Mouse (Mus musculus) lung, adult 2 months (tissue): Measurements from ENCODE around the gene Slc38a10. TPM values are rescaled to one million over a fixed set of nuclear protein-coding genes. Genes with fewer than 3 reads are reported as not detected.

Experiments used
- DNase-seq: peaks from one replicate; pipeline ENCODE4 v3.0.0; 2022
- H3K4me1 ChIP-seq: fragments of 200-500 bp; 2 replicates; pipeline ENCODE4 v1.6.1; 2011; ENCODE audit warnings: low read length; ENCODE audit not compliant: control insufficient read depth, insufficient read depth
- H3K4me3 ChIP-seq: fragments of 200-500 bp; replicated peaks from 2 replicates; pipeline ENCODE3; 2011; ENCODE audit warnings: low read depth, mild to moderate bottlenecking, control low read depth, low read length; ENCODE audit errors: extremely low read depth
- CTCF ChIP-seq: fragments of 200-500 bp; IDR thresholded peaks from 2 replicates; pipeline ENCODE4 v1.5.1; 2011; ENCODE audit warnings: mild to moderate bottlenecking, low read length, control low read depth; ENCODE audit not compliant: insufficient read depth
- POLR2A ChIP-seq: fragments of 200-500 bp; IDR thresholded peaks from 2 replicates; pipeline ENCODE4 v1.6.1; 2011; ENCODE audit warnings: low read depth, mild to moderate bottlenecking, control low read depth, low read length, borderline replicate concordance; ENCODE audit errors: extremely low read depth
- WGBS: fragments of 180-500 bp; shearing (Covaris S2); methylation state at CpG from one replicate; pipeline ENCODE4 v1.1.7; 2018; 5-methylcytosine and 5-hydroxymethylcytosine counted together
- polyA plus RNA-seq: library from polyadenylated mRNA; depleted of rRNA; stranded (reverse); fragments of >200 nt; gene quantifications from 2 replicates; pipeline ENCODE4 v1.2.3, GENCODE M21; 2012

Gene Slc38a10
- polyA plus RNA-seq, 1 experiment: 170 TPM

DNA sequence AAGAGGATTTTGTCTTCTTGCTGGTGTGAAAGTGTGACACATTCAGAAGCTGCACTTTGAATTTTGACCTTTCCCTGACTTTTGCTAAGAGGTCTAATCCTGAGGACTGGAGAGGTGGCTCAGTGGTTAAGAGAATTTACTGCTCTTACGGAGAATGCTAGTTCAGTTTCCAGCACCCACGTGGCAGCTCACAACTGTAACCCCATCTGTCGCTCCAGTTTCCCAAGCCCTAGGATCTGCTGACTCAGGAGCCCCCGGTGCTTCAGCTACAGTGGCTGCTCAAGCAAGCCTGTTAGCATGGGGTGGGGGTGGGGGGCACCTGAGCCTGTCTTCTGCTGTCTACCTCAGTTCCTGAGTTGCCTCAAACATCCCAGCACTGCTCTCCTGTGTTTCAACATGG lies 28.2 kb upstream of the Slc38a10 start:
- 64% methylated on average over 4 of the region's 4 CpGs for WGBS
- Histone ChIP-seq H3K4me1 (peaks cover 3% of the 10 kb centered on the region; the same call in 1 of the 2 replicates), H3K4me3 (no peak overlapping the region)
- DNase-seq: no peak
- TF ChIP-seq CTCF (no peak), POLR2A (no peak)

DNA sequence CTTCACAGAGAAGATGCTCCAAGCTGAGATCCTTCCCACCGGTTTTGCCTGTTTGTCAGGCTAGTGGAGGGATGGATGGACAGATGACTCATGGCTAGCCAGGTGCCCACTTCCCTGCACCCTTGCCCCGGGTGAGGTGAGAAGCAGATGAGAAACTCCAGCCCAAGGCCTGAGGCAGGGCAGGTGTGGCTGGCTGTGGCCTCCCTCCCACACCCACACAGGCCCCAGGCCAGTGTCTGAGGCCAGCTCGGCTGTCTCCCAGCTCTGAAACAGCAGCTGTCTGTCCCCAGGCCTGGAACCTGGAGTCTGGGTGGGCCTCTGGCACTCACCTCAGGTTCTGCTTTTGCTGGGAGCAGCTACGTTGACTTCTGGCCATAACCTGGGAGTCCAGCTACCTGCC lies 24.8 kb upstream of the Slc38a10 start:
- TF ChIP-seq CTCF (no peak), POLR2A (no peak)
- no peak for DNase-seq
- Histone ChIP-seq H3K4me3 (no peak overlapping the region), H3K4me1 (no peaks in the 10 kb centered on the region)
- 78% methylated on average over 4 of the region's 4 CpGs for WGBS

DNA sequence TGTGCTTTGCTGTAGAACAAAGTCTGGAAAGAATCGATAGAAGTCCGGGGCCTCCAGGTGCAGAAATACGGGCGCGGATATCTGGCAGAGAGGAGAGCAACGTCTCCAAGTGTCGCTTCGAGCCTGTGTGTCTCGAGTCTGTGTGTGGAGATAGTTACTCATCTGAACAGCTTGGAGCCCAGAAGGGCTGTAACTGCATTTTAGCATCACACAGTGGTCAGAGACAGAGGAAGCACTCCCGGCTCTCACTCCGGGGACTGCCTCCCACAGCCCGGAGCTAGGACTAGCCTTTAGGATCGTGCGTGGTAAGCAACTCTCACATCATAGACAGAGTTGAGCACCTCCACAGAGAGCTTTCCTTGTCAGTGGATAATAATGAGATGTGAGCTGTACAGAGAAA lies 22.1 kb upstream of the Slc38a10 start:
- no peak overlapping the region for H3K4me3 ChIP-seq
- 78% methylated on average over 14 of the region's 14 CpGs for WGBS
- TF ChIP-seq POLR2A: no peak
- TF ChIP-seq CTCF: no peak
- DNase-seq: no peak
- peaks cover 2% of the 10 kb centered on the region; the same call in 1 of the 2 replicates for H3K4me1 ChIP-seq

DNA sequence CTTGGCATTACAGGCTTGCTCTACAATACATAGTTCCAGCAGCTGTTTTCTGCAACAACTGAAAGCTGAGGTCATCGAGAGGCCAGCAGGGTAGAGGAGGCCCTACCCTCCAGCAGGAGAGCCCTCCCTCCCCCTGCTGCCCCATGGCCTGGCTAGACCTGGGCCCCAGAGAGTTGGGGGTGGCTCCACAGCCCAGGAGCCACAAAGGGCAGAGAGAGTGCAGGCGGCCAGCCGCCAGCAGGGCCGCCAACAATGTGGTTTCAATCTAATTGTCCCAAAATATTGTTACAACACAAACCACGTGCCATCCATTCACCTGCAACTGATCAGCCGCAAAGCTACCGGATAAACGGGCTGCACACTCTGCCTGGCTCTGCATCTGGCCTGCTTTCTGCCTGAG lies 20.0 kb upstream of the Slc38a10 start:
- WGBS: 83% methylated on average over 8 of the region's 8 CpGs
- TF ChIP-seq POLR2A (no peak), CTCF (no peak)
- Histone ChIP-seq H3K4me1 (peaks cover 2% of the 10 kb centered on the region; the same call in 1 of the 2 replicates), H3K4me3 (no peak overlapping the region)
- no peak for DNase-seq

DNA sequence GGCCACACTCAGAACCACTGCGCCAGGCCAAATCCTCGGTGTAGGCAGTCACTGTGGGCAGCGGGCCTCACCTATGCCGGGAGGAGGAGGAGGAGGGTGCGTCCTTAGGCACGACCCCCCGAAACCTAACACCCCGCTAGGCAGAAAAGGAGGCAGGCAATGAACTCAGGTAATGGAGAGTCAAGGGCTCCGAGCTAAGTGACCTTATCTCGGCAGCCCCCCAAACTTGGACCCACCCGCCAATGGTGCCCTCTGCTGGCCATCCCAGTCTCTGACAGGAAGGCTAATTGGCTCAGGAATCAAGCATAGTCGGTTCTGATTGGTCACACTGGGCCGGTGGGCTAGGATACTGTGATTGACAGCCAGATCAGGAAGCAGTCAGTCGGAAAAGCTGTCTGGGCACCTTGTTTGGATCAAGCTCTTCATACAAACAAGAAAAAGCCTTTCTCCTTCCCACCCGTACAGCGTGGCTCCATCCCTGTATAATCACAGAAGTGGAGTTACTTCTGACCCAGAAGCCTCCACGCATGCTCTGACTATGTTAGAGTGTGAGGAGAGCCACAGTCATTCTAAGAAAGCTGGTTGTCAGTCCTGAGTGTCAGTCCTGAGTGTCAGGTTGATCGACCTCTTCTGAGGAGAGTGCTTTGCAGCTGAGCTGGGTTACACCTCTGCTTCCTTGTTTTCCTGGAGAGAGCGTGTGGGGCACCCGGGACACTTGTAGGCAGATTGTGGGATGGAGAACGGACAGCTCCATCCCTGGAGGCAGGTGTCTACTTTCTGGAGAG lies 18.3 kb upstream of the Slc38a10 start:
- 27% methylated on average over 21 of the region's 21 CpGs for WGBS
- DNase-seq: peak; percentile 77
- H3K4me3 ChIP-seq: no peak overlapping the region

DNA sequence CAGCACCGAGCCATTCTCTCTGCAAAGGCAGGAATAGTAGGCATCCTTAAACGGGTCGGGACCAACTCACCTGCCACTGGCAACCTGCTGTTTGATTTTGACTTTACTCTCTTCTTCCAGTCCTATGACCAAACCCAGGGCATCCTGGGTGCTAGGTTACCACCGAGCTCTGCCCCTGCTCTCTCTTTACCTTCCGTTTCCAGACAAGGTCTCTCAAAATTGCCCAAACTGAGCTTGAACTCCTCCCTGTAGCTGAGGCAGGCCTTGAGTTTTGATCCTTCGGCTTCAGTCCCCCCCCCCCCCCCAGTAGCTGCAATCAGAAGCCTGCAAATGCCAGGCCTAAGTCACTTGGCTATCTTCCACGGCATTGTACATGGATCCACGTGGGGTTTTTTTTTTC lies 17.4 kb upstream of the Slc38a10 start:
- Histone ChIP-seq H3K4me3 (no peak overlapping the region), H3K4me1 (peaks cover 2% of the 10 kb centered on the region; the same call in 1 of the 2 replicates)
- WGBS: 71% methylated on average over 8 of the region's 8 CpGs
- TF ChIP-seq POLR2A (no peak), CTCF (no peak)
- DNase-seq: no peak

More for the DNA sequence above, 18.3 kb upstream of the Slc38a10 start:
- TF ChIP-seq POLR2A (no peak), CTCF (peak; percentile 64)
- peaks cover 2% of the 10 kb centered on the region; the same call in 1 of the 2 replicates for H3K4me1 ChIP-seq

DNA sequence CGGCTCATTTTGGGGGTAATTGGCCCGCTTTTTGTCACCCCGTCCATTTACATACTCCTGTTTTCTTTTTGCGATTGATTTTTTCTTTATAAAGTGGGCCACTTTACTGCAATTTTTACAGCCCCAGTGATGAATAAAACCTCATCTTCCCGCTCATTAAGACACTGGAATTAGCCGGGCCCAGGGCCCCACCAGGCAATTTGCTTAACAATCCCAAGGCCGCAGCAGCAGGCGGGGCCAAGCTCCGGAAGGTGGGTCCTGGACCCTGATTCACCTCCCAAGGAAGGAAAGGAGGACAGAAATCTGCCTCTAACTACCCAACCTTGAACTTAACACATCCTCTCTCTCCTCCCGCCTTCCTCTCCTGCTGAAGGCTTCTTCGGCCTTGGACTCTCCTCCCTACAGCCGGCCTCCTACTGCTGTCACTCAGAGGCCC lies 16.8 kb upstream of the Slc38a10 start:
- Histone ChIP-seq H3K4me3 (no peak overlapping the region), H3K4me1 (peaks cover 2% of the 10 kb centered on the region; the same call in 1 of the 2 replicates)
- no peak for TF ChIP-seq CTCF
- TF ChIP-seq POLR2A: no peak
- 85% methylated on average over 12 of the region's 12 CpGs for WGBS
- DNase-seq: no peak

DNA sequence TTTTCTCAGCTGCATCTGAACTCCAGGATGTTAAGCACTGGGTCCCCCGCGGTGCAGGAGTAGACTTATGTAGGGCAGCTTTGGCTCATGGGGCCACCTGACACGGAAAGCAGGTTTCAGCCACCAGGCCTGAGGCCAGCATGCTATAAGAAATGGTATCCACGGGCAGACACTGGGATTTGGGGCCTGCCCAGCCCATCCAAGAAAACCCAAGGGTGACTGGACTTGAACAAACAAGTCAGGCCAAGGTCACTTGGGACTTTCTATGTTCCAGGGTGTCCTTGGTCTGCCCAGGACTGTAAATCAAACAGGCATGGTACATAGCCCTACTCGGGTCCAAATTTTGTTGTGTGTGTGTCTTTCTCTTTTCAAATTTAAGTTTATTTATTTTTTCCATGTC lies 15.9 kb upstream of the Slc38a10 start:
- 75% methylated on average over 5 of the region's 5 CpGs for WGBS
- H3K4me1 ChIP-seq: peaks cover 2% of the 10 kb centered on the region; the same call in 1 of the 2 replicates
- no peak overlapping the region for H3K4me3 ChIP-seq
- no peak for DNase-seq
- TF ChIP-seq CTCF: no peak
- TF ChIP-seq POLR2A: no peak

DNA sequence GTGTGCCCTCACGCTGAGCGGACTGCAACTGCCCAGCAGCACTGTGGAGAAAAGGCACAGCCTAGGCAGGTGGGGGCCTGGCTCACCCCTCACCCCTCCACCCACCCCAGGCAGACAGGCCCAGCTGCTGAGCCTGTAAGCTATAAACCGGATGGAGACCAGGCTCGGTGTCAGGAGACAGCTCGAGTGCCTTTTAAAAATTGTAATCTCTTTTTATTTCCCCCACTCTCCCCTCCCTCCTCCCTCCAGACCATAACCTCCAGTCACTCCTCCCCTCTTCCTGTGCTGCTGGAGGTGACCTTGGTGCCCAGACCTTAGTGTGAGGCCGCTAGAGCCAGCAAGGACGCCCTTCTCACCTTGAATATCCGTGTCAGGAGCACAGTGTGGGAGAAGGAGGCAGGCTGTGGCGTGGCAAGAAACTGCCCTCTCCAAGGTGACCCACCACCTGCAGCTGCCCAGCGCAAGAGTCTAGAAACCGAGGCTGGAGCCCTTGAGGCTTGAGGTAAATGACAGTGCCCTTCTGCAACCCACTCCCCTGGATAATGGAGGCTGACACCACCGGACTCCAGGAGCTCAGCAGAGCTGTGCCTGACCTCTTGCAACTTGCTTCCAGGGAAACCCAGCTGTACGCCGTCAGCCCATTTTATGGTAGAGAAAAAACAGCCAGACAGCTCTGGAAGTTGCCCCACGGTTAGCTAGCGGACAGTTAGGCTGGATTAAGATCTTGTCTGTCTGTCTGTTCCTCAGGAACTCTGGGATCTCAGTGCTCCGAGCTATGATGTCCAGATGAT lies 13.5 kb upstream of the Slc38a10 start:
- Histone ChIP-seq H3K4me3 (no peak overlapping the region), H3K4me1 (peaks cover under 1% of the 10 kb centered on the region)
- 66% methylated on average over 17 of the region's 17 CpGs for WGBS
- no peak for DNase-seq
- TF ChIP-seq CTCF: no peak
- no peak for TF ChIP-seq POLR2A
